Mouse (Mus musculus) kidney, adult 2 months (tissue): ENCODE measurements at regions not wholly inside any gene's neighbourhood (a gene's known extent, or its start where the extent isn't known, plus 50 kb on each side); places are given as distances from the start of the nearest gene placed in this dataset.

ENCODE experiments used
- CTCF ChIP-seq: fragments of 200-500 bp; conservative IDR thresholded peaks from 2 replicates; pipeline ENCODE4 v1.5.1; 2011; ENCODE audit warnings: low read depth, mild to moderate bottlenecking, control low read depth, low read length, moderate library complexity, mixed read lengths; ENCODE audit not compliant: insufficient read depth, insufficient read length
- POLR2A ChIP-seq: fragments of 200-500 bp; IDR thresholded peaks from one replicate; pipeline ENCODE4 v1.6.1; 2011; ENCODE audit warnings: low read depth, low read length, control low read depth

GRCm38 (mm10) chr13:118310080-118310479 is 76.3 kb upstream of the B430218F22Rik start:
- no peak for TF ChIP-seq POLR2A
- TF ChIP-seq CTCF, result no peak
